Mouse (Mus musculus) heart, adult 2 months (tissue): ENCODE data around the gene Asb2.

Experiments
- CTCF ChIP-seq: fragments of 200-600 bp; IDR thresholded peaks from 2 replicates; pipeline ENCODE4 v1.8.1; 2022; ENCODE audit warnings: antibody characterized with exemption, mild to moderate bottlenecking, moderate library complexity
- POLR2A ChIP-seq: fragments of 200-500 bp; IDR thresholded peaks from 2 replicates; pipeline ENCODE4 v1.6.1; 2011; ENCODE audit warnings: mild to moderate bottlenecking, low read depth, low read length, control low read depth; ENCODE audit not compliant: insufficient read depth

DNA sequence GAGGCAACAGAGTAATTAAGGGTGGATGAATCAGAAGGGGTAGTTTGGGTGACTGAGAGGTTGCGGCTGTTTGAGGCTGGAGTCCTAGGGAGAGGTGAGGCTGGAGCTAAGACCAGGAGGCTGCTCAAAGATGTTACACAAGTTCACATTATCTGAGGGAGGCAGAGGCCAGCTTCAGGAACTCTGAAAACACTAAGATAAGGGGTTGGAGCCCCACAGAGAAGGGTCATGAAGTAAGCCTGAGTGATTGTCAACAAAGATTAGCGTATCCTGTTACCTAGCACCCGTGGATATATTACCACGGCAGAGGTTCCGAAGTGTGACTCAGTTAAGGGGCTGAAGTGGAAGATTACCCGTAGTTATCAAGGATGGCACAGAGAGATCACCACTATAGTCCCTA is 37.7 kb upstream of the Asb2 start:
- TF ChIP-seq POLR2A (no peak), CTCF (no peak)
